Mouse (Mus musculus) large intestine, adult 2 months (tissue): ENCODE measurements around the gene Ptprcap. TPM values are rescaled to one million over a fixed set of nuclear protein-coding genes. Genes with fewer than 3 reads are reported as not detected.
A peak's percentile ranks its signal among the peaks of the same experiment; 100 is the strongest.

Source experiments
- DNase-seq: peaks from one replicate; pipeline ENCODE4 v3.0.0-alpha.2; 2012; ENCODE audit warnings: low read depth, low spot score
- WGBS: fragments of 180-500 bp; shearing (Covaris S2); methylation state at CpG from one replicate; pipeline ENCODE4 v1.1.7; 2018; 5-methylcytosine and 5-hydroxymethylcytosine counted together
- polyA plus RNA-seq: library from polyadenylated mRNA; depleted of rRNA; stranded (reverse); fragments of >200 nt; gene quantifications from 2 replicates; pipeline ENCODE4 v1.2.3, GENCODE M21; 2012

Gene Ptprcap
- polyA plus RNA-seq, 1 experiment, result 56.3 TPM

DNA sequence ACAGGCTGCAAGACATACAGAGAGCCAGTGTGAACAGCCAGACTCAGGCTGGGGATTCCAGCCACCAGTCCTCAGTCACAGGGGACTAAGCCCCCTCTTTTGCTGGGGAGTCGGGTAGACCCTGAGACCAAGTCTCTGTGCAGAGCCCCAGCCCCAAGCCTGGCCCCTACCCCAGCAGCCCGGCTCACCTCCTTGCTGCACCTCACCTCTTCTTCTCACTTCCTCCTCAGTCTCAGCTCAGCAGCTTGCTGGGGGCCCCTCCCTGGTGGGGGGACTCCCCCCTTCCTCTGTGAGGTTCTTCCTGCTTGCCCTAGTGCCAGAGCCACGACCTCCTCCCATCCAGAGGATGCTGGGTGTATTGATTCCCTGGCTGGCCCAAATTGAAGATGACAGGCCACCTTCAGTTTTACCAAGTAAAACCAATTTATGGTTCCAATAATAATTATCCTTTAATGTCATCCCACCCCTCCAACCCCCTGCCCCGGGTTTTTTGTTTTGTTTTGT lies 37.5 kb downstream of the Ptprcap start, which contains the start of gene Tbc1d10c:
Gene Tbc1d10c, minus strand, starts transcription at position 454 of the 504 bp plus-strand sequence.
- no peak for DNase-seq
- 38% methylated on average over 4 of the region's 4 CpGs for WGBS

DNA sequence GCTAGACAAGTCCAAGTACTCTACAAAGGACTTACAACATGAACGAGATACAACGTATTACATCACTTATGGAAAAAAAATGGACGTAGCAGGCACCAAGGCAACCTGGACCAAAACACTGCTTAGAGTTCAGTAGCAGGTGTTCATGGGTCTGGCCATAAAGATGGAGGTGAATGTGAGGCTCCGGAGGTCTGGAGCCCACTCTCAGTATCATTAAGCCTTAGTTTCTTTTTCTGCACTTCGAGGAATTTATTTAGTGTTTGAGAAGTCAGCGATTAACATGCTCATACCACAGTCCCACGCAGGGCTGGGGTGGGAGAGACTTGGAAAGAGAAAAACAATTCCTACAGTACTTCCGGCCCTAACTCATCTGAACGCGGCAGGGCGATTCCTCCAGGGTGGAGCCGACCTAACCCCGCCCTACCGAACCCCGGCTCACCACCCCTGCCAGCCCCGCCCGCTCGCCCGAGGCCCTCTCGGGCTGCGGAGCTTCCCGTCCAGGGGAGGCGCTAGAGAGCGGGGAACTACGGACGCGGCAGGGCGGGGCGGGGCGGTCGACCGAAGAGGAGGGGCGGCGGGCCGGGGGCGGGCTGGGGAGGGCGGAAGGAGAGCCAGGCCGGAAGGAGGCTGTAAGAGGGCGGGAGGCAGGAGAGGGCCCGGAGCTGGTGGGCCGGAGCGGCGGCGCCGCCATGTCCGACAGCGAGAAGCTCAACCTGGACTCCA lies 38.3 kb downstream of the Ptprcap start, which contains the start of gene Ppp1ca:
Gene Ppp1ca, plus strand, starts transcription at position 538 of the 723 bp plus-strand sequence.
- DNase-seq, result peak; percentile 85
- WGBS, result under 1% methylated on average over 47 of the region's 47 CpGs

DNA sequence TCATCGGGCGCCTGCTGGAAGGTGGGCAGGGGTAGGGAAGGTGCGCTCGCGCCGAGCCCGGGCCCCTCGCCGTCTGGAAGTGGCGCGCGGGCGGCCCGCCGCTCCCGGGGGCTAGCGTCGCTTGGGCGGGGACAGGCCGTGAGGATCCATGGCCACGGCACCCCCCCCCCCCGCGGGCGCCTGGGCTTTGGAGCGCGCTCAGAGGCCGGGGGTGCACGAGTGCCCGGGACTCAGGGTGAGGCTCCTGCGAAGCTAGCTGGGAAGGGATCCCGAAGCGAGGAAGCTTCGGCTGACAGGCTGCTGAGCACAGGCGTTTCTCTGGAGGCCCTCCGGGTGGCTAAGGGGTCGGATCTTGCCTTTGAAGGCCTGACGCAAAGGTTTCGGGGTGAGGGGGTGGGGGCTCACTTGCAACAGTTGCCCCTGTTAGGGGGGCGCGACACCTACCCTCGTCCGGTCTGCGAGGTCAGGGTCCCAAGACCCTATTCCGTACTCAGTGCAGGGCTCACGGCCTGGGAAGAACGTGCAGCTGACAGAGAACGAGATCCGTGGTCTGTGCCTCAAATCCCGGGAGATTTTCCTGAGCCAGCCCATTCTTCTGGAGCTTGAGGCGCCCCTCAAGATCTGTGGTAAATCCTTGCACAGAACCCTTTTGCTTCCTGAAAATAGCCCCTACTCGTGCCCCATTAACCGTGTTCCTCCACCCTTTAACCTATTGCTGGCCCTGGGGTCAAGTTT lies 39.0 kb downstream of the Ptprcap start:
- no peak for DNase-seq
- under 1% methylated on average over 52 of the region's 52 CpGs for WGBS

DNA sequence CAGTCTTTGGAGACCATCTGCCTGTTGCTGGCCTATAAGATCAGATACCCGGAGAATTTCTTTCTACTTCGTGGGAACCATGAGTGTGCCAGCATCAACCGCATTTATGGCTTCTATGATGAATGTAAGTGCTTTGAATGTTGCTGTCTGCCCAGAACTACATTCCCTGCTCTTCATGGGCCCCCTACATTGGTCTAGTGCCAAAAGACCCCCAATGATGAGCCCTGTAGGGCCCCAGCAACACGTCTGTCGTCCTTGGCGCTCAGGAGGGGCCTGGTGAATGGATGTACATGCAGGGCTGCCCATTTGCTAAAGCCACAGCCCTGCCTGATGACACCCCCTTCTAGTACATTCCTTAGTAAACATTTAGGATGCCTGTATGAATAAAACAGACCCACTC lies 39.7 kb downstream of the Ptprcap start:
- WGBS, result 38% methylated on average over 6 of the region's 6 CpGs
- DNase-seq, result no peak

DNA sequence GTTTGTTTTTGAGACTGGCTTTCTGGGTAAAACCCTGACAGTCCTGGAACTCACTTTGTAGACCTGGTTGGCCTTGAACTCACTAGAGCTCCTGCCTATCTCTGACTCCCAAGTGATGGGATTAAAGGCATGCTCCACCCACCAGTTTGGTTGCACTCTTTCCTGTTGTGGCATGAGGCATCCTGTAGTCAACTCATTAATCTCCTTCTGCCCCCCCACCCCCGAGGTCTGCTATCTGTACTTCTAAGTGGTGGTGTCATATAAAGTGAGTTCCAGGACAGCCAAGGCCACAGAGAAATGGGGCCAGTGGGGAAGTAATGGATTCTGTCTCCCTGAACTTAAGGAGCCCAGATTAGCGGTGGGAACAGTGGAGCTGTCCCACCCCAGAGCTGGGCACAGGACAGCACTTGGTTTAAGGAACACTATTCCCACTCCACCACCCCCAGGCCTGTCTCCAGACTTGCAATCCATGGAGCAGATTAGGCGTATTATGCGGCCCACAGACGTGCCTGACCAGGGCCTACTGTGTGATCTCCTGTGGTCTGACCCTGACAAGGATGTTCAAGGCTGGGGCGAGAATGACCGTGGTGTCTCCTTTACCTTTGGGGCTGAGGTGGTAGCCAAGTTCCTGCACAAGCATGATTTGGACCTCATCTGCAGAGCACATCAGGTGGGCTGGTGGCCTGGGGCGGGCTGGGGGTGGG lies 40.8 kb downstream of the Ptprcap start:
- WGBS, result 81% methylated on average over 8 of the region's 8 CpGs
- DNase-seq, result no peak

DNA sequence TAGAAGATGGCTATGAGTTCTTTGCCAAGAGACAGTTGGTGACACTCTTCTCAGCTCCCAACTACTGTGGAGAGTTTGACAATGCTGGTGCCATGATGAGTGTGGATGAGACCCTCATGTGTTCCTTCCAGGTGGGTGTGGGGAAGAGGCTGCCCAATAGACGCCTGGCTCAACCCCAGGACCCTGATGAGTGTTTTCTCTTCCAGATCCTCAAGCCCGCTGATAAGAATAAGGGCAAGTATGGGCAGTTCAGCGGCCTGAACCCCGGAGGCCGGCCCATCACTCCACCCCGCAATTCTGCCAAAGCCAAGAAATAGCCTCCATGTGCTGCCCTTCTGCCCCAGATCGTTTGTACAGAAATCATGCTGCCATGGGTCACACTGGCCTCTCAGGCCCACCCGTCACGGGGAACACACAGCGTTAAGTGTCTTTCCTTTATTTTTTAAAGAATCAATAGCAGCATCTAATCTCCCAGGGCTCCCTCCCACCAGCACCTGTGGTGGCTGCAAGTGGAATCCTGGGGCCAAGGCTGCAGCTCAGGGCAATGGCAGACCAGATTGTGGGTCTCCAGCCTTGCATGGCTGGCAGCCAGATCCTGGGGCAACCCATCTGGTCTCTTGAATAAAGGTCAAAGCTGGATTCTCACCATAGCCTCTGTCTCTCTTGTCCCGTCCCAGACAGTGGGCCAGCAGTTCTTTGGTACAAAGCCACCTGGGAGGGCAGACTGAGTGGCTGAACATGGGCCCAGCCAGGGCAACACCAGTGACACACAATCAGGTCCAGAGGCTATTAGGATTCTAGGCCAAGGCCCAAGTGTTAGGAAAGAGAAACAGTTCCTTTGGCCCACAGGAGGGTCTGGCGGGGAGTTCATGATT lies 41.6 kb downstream of the Ptprcap start:
- no peak for DNase-seq
- 70% methylated on average over 12 of the region's 12 CpGs for WGBS

DNA sequence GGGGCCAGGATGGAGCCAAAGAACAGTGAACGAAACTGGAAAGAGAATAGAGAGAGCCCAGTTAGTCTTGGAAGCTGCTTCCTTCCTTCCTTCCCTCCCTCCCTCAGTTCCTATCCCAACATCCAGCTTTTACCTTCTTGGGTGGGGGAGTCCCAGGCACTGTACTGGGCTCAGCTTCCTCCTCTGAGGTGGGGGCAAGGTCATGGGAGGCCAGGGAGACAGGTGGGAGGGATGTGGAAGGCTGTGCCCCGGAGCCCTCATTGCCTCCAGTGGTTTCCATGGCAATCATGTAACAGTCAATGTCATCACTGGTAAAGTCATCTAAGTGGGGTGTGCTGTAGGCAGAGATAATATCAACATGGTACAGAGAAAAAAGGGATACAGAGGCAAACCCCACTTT lies 42.6 kb downstream of the Ptprcap start:
- DNase-seq, result no peak
- WGBS, result 30% methylated on average over 2 of the region's 2 CpGs

DNA sequence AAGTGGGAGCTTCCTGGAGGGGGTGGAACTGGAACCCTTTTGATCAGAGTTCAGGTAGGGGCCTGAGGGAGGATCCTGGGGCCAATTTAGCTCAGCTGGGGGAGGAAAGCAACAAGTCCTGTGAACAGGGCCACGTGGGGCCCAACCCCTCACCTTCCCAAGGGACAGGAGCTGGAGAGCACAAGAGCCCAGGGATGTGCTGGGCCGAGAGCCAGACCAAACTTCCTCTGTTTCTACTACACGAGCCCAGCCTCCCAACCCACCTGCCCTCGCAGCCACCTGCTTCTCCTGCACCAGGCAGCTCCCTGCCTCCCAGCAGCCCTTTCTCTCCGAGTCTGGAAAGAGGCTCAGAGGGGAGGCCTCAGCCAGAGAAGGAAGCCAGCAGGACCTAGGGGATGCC lies 43.1 kb downstream of the Ptprcap start:
- WGBS, result 5% methylated on average over 5 of the region's 5 CpGs
- no peak for DNase-seq

DNA sequence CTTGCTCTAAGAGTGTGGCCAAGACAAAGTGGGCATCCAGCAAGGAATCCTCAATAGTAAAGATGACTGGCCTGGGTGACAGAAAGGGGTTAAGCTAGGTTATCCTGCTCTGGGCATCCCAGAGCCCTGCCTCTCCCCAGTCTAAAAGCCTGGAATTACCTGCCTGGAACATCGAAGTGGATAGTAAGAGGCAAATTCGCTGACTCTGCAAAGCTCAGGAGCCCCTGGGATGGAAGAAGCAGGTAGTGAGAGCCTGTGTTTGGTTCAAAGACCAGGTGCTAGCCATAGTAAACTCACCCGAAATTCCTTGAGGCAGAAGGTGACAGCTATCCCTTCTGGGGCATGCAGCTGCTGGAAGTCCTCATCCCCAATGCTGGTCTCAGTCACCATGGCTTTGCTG lies 43.8 kb downstream of the Ptprcap start:
- no peak for DNase-seq
- 55% methylated on average over 3 of the region's 3 CpGs for WGBS

DNA sequence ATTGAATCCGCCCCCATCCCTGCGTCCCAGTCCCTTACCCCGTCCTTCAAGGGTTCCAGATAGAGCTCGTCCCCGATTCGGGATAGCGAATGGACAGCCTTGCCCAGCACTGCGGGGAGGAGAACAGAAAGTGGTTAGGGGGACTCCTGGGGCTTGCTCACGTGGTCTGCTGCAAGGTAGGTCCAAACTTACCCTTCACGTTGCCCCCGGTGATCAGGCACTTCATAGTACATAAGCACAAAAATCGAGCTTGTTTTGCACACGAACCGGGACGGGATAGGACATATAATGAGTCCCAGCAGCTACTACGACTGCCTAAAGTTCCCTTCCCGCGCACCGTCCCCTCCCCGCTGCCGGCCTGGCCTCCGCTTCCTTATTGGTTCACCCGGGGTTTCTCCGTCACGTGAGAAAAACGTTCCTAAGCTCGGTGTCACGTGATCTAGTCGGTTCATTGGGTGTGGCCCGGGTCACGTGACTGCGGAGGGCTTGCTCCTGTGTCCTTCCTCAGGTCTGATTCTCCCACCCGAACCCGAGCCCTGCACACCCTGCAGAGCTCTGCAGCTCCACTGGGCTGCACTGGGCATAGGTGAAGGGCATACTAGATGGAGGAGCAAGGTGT lies 48.0 kb downstream of the Ptprcap start, which contains the start of gene Rad9a:
Gene Rad9a, minus strand, starts transcription at position 372 of the 619 bp plus-strand sequence.
- under 1% methylated on average over 34 of the region's 34 CpGs for WGBS
- DNase-seq, result peak; percentile 95

DNA sequence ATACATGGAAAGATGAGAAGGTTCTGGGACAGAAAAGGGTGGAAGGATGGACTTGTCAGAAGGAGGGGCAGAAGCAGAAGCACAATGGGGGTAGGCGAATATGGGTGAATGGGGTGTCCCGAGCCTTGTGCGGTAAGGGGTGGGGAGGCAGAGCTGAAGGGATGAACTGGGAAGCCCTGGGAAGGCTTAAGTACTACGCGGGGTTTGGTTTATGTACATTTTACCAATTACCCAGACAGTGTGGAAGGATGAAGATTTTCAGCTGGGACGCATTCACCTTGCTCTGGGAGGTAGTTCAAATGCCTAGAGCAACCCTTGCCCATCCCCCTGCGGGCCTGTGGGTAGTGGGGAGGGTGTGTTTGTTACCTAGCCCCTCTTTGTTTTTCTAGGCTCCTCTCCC lies 48.7 kb downstream of the Ptprcap start:
- no peak for DNase-seq
- 28% methylated on average over 7 of the region's 7 CpGs for WGBS

DNA sequence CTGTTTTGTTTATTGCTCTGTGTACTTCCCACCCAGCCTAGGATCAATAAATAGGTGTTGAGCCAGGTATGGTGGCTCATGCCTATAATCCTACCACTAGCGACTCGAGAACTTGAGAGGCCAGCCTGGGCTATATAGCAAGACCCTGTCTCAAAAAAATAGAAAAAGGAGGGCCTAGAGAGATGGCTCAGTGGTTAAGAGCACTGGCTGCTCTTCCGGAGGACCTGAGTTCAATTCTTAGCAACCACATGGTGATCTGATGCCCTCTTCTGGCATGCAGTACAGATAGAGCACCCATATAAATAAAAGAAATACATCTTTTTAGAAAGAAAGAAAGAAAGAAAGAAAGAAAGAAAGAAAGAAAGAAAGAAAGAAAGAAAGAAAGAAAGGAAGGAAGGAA lies 49.7 kb downstream of the Ptprcap start:
- no peak for DNase-seq
- WGBS, result 38% methylated on average over 3 of the region's 3 CpGs

DNA sequence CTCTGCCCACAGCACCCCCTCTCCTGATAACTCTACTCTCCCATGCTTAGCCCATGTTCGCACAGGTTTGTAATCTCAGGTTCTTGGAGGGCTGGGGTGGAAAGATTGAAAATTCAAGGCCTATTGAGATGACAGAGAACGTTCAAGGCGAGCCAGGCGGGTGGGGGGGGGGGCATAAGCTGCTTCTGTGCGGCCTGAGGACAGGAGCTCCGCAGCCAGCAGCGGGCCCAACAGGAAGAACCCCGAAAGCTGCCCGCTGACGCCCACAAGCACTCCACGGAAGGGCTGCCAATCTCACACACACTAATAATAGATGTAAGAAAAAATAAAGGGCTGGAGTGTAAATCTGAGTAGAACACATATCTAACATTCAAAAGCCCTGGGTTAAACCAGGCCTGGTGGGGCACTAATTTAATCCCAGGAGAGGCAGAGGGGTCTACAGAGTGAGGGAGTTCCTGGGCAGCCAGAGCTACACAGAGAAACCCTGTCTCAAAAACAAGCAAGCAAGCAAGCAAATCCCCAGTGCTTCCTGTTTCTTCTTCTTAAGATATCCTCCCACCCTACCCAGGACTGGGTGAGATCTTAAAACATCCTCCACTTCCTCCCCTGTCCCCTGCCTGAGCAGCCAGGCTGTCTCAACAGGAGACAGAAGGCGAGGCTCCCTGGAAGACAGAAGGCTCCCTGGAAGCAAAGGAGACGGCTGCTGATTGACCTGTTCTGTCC lies 50.4 kb downstream of the Ptprcap start:
- WGBS, result 71% methylated on average over 13 of the region's 13 CpGs
- DNase-seq, result no peak

DNA sequence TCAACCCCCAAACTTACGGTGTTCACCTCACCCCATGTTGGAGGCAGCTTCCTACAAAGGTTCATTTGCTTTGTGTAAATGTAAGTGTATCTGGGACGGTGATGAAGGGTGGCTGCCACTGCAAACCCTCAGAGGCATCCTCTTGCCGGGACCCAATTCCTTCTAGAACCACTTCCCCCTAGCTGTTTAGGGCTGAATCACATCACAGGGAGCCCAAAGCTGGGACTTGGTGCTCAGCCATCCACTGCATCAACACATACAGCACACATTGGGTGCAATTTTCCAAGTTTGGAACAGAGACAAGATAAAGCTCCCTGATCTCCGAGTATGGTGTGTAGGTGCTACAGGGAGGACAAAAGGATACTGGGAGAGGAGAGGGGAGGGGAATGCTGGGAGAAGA lies 51.5 kb downstream of the Ptprcap start:
- 51% methylated on average over 4 of the region's 4 CpGs for WGBS

More for the DNA sequence above, 51.5 kb downstream of the Ptprcap start:
- DNase-seq, result no peak
